29 mouse cellular contexts compared by ENCODE assay signal in genomic region chr19:22963726-22964398, GRCm38 (mm10).
DNase-seq lines count a peak whose midpoint lies in the region; ATAC-seq and TF ChIP-seq lines count a peak whose summit lies in the region.
"Had no signal": no experiment of that assay in that cellular context is flagged by ENCODE, and none has a peak within 500 bp of the region (broad histone marks: within the 10 kb centered on the region; RNA-seq: fewer than 3 reads in every experiment).

No protein-coding gene starts in this region.

- WGBS in stomach, postnatal 0 days: 71% methylated on average over 6 of the region's 6 CpGs

- peak overlapping the region; percentile 79 for H3K27ac ChIP-seq in layer of hippocampus, adult 2 months
- no peak overlapping the region for H3K27ac ChIP-seq in stomach, postnatal 0 days (replicated peaks)
- H3K27ac ChIP-seq: gastrocnemius, adult 2 months; heart, embryonic 15.5 days; hindbrain, embryonic 15.5 days; kidney, embryonic 15.5 days; limb, embryonic 10.5 days; limb, embryonic 15.5 days; liver, embryonic 14.5 days; macrophage; midbrain, embryonic 13.5 days; neural tube, embryonic 12.5 days; stomach, embryonic 15.5 days had no signal

- TF ChIP-seq EP300 in stomach, postnatal 0 days (optimal IDR thresholded peaks at IDR 0.05): no peak

- H3ac ChIP-seq in myocyte (ENCODE audit: control insufficient read depth, insufficient read length): no peak overlapping the region

- H3K4me1 ChIP-seq in stomach, postnatal 0 days (replicated peaks; ENCODE audit: control insufficient read depth, insufficient read depth): no peaks in the 10 kb centered on the region
- H3K4me1 ChIP-seq: heart, embryonic 15.5 days; limb, embryonic 10.5 days; stomach, embryonic 15.5 days had no signal

- H3K9me3 ChIP-seq in stomach, postnatal 0 days (ENCODE audit: control insufficient read depth, low read length): no peaks in the 10 kb centered on the region
- H3K9me3 ChIP-seq: heart, embryonic 15.5 days; hindbrain, embryonic 15.5 days; kidney, embryonic 15.5 days; limb, embryonic 10.5 days; limb, embryonic 15.5 days; midbrain, embryonic 13.5 days; neural tube, embryonic 12.5 days; stomach, embryonic 15.5 days had no signal

- no peak for TF ChIP-seq CTCF in layer of hippocampus, adult 2 months (conservative IDR thresholded peaks at IDR 0.05)
- TF ChIP-seq CTCF in stomach, postnatal 0 days (IDR thresholded peaks at IDR 0.05; ENCODE audit: low read depth): no peak

- DNase-seq in cerebellum, adult 9-11 months: peak; percentile 55
- DNase-seq in cerebellum, adult 8-10 months: no peak
- no peak for DNase-seq in layer of hippocampus, adult 2 months (ENCODE audit: low spot score in 2 of 2)
- no peak for DNase-seq in layer of hippocampus, postnatal 25 days (ENCODE audit: extremely low spot score in 1 of 2, low spot score in 1 of 2)
- DNase-seq in cerebellum, postnatal 10 days: peak; percentile 49 to 57
- no peak for DNase-seq in stomach, postnatal 0 days (ENCODE audit: low spot score)
- DNase-seq: adrenal gland, postnatal 14 days; gastrocnemius, adult 2 months; kidney, adult 18-20 months; kidney, postnatal 25 days; lung, adult 2 months; lung, postnatal 10 days; retina, postnatal 1 day; right cerebral cortex, postnatal 14 days; thymus, postnatal 14 days had no signal

- no peaks in the 10 kb centered on the region for H3K36me3 ChIP-seq in myocyte (ENCODE audit: control insufficient read depth, insufficient read depth)
- H3K36me3 ChIP-seq in stomach, postnatal 0 days (ENCODE audit: control insufficient read depth, insufficient read depth, low read length): no peaks in the 10 kb centered on the region
- H3K36me3 ChIP-seq: heart, embryonic 15.5 days; hindbrain, embryonic 15.5 days; kidney, embryonic 15.5 days; limb, embryonic 10.5 days; limb, embryonic 15.5 days; midbrain, embryonic 13.5 days; neural tube, embryonic 12.5 days; stomach, embryonic 15.5 days had no signal

- H3K79me2 ChIP-seq in myocyte (ENCODE audit: control insufficient read depth, insufficient read depth): no peaks in the 10 kb centered on the region

- no peak overlapping the region for H3K9ac ChIP-seq in stomach, postnatal 0 days (ENCODE audit: low read length)
- H3K9ac ChIP-seq: heart, embryonic 15.5 days; hindbrain, embryonic 15.5 days; kidney, embryonic 15.5 days; limb, embryonic 15.5 days; liver, embryonic 14.5 days; midbrain, embryonic 13.5 days; neural tube, embryonic 12.5 days; stomach, embryonic 15.5 days had no signal

- H3K27me3 ChIP-seq in myocyte (ENCODE audit: control insufficient read depth, insufficient read depth, insufficient read length): no peaks in the 10 kb centered on the region
- H3K27me3 ChIP-seq in stomach, postnatal 0 days (ENCODE audit: control insufficient read depth, insufficient read depth, low read length): no peaks in the 10 kb centered on the region
- H3K27me3 ChIP-seq: heart, embryonic 15.5 days; hindbrain, embryonic 15.5 days; kidney, embryonic 15.5 days; limb, embryonic 15.5 days; neural tube, embryonic 12.5 days; stomach, embryonic 15.5 days had no signal

- no peak overlapping the region for H3K4me2 ChIP-seq in myocyte (ENCODE audit: low read depth)
- no peak overlapping the region for H3K4me2 ChIP-seq in stomach, postnatal 0 days (replicated peaks; ENCODE audit: low read depth)
- H3K4me2 ChIP-seq: heart, embryonic 15.5 days; hindbrain, embryonic 15.5 days; kidney, embryonic 15.5 days; limb, embryonic 15.5 days; midbrain, embryonic 13.5 days; neural tube, embryonic 12.5 days; stomach, embryonic 15.5 days had no signal

- no peak for ATAC-seq in stomach, postnatal 0 days (ENCODE audit: low FRiP score, low TSS enrichment)
- ATAC-seq: CD4-positive, CD25-positive, alpha-beta regulatory T cell, adult 4 months; forebrain, embryonic 16.5 days; midbrain, embryonic 13.5 days had no signal

- no peak for TF ChIP-seq POLR2A in myocyte (IDR thresholded peaks at IDR 0.05; ENCODE audit: insufficient read length, low read depth)

- no peak overlapping the region for H3K4me3 ChIP-seq in layer of hippocampus, adult 2 months
- no peak overlapping the region for H3K4me3 ChIP-seq in myocyte
- H3K4me3 ChIP-seq in stomach, postnatal 0 days (ENCODE audit: low read depth, low read length): no peak overlapping the region
- H3K4me3 ChIP-seq: erythroblast, embryonic 14.5 days; gastrocnemius, adult 2 months; heart, embryonic 15.5 days; hindbrain, embryonic 15.5 days; kidney, embryonic 15.5 days; limb, embryonic 10.5 days; limb, embryonic 15.5 days; midbrain, embryonic 13.5 days; neural tube, embryonic 12.5 days; stomach, embryonic 15.5 days had no signal

TF ChIP-seq in myocyte, 11 proteins besides CTCF, POLR2A, EP300 and RAD21:
- TF ChIP-seq MYOG (IDR thresholded peaks at IDR 0.05; ENCODE audit: control insufficient read depth in 1 of 3, insufficient read depth in 1 of 3, insufficient read length in 2 of 3, low read depth in 2 of 3) (peak in 1 of 3 experiments; percentile 37), USF1 (IDR thresholded peaks at IDR 0.05; ENCODE audit: low read depth) (no peak), MYOD1 (IDR thresholded peaks at IDR 0.05; ENCODE audit: control insufficient read depth in 1 of 3, insufficient read length in 2 of 3, low read depth in 2 of 3) (peak in 2 of 3 experiments; percentile 14 to 37)

Comparison
In these comparisons a context has a peak if more than half of its experiments do, and no peak if none do; other contexts are left out.
1. DNase-seq: peak in cerebellum, adult 9-11 months (single experiment) and cerebellum, postnatal 10 days (2 of 2); none in cerebellum, adult 8-10 months (single experiment), layer of hippocampus, adult 2 months (0 of 2), layer of hippocampus, postnatal 25 days (0 of 2) and stomach, postnatal 0 days (single experiment).